Mouse (Mus musculus): ENCODE results near the gene Hist2h2be.

DNA sequence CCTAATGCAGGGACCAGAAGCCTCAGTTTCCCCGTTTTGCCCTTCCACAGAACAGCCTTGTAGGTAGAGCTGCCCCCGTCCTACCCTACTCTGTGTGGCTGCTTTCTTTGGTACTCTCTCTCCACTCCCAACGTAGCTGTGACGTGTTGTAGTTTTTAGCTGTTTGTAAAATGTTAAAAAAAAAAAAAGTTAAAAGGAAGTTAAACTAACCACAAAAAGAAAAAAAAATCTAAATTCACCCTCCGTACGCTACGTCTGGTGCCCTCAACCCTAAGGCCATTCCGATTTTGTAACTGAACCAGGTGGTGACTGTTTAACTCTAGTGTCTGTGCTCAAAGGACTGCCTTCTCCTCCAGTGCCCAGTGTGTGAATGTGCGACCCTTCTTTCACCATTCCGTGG is 26.0 kb upstream of the Hist2h2be start:
- TF ChIP-seq CTCF (IDR thresholded peaks at IDR 0.05; ENCODE audit: low read depth), result no peak
- no peak for TF ChIP-seq EP300 (optimal IDR thresholded peaks at IDR 0.05)
